Mouse (Mus musculus): ENCODE measurements around the gene Iqsec1. TPM values are rescaled to one million over a fixed set of nuclear protein-coding genes. Genes with fewer than 3 reads are reported as not detected.
A peak's percentile ranks its signal among the peaks of the same experiment; 100 is the strongest.

The Iqsec1 gene
- 11.9 and 16.1 TPM in 2 replicates for polyA plus RNA-seq (2014; fragmentation: Nextera tagmentation; extraction: Ambion mirVana)

DNA sequence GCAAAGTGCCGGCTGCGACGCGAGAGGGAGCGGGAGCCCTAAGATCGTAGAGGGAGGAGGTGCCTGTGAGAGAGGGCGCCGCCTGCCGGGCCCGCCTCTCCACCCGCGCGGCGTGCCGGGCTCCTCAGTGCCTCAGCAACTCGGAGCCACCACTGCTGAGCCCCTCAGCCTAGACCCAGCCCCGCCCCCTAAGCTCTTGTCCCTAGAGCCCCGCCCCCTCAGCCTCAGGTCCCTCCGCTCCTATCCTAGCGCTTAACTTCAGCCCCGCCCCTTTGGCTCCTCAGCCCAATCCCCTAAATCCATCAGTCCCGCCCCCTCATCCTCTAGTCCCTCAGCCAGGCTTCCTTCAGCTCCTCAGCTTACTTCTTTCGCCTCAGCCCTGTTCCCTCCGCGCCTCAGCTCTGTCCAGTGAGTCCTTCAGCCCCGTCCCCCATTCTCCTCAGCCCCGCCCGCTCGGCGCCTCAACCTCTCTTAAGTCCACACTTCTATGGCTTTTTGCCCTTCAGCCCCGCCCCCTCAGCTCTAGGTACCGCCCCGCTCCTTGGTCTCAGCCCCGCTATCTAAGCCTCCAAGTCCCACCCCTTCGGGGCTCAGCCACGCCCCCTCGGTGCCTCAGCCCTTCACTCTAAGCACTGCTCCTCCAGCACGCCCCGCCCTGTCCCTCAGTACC is at the start of gene Iqsec1:
Iqsec1 (minus strand) TSS at position 38 of the 670 bp plus-strand sequence.
- Histone ChIP-seq H3K4me3 (ENCODE audit: low read length) (peak within 1 kb of the TSS; percentile 53), H3K27me3 (ENCODE audit: control insufficient read depth, insufficient read depth, low read length) (peaks cover 7% of the 10 kb centered on the region), H3K4me1 (ENCODE audit: control insufficient read depth, insufficient read depth, low read length) (no peaks in the 10 kb centered on the region), H3K4me2 (replicated peaks; ENCODE audit: low read depth, low read length) (peak within 1 kb of the TSS; percentile 99), H3K9ac (ENCODE audit: low read depth, low read length) (peak within 1 kb of the TSS; percentile 68), H3K27ac (ENCODE audit: low read depth, low read length) (peak within 1 kb of the TSS; percentile 20; the same call in 1 of the 2 replicates), H3K36me3 (ENCODE audit: control insufficient read depth, insufficient read depth, low read length) (no peaks in the 10 kb centered on the region), H3K9me3 (ENCODE audit: control insufficient read depth, low read length) (peaks cover 15% of the 10 kb centered on the region)
- WGBS: 3% methylated on average over 36 of the region's 39 CpGs
- peak; percentile 97 for ATAC-seq (ENCODE audit: low FRiP score, low TSS enrichment)

DNA sequence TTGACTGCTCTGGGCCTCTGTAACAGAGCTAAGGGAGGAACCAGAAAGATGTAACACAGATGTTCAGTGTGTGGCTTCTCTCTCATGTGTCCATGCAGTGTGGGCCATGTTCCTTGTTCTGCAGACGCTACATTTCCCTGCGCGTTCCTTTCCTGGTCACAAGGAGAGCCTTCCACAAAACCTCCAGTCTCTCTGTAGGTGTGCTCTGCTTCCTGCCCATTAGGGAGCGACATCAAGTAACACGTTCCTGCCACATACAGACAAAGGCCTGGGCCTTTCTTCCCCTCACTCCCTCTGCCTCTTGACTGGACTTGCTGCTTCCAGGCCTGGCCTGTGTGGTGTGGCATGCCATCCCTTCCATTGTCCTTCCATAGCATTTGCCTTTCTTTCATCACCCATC is 39.8 kb upstream of the Iqsec1 start:
- Histone ChIP-seq H3K9ac (ENCODE audit: low read depth, low read length) (no peak overlapping the region), H3K27ac (ENCODE audit: low read depth, low read length) (no peak overlapping the region), H3K4me3 (ENCODE audit: low read length) (no peak overlapping the region), H3K4me1 (ENCODE audit: control insufficient read depth, insufficient read depth, low read length) (no peaks in the 10 kb centered on the region), H3K4me2 (replicated peaks; ENCODE audit: low read depth, low read length) (no peak overlapping the region), H3K27me3 (ENCODE audit: control insufficient read depth, insufficient read depth, low read length) (no peaks in the 10 kb centered on the region), H3K9me3 (ENCODE audit: control insufficient read depth, low read length) (no peaks in the 10 kb centered on the region), H3K36me3 (ENCODE audit: control insufficient read depth, insufficient read depth, low read length) (no peaks in the 10 kb centered on the region; the same call in 1 of the 2 replicates)
- WGBS: 84% methylated on average over 5 of the region's 5 CpGs
- ATAC-seq (ENCODE audit: low FRiP score, low TSS enrichment): no peak

DNA sequence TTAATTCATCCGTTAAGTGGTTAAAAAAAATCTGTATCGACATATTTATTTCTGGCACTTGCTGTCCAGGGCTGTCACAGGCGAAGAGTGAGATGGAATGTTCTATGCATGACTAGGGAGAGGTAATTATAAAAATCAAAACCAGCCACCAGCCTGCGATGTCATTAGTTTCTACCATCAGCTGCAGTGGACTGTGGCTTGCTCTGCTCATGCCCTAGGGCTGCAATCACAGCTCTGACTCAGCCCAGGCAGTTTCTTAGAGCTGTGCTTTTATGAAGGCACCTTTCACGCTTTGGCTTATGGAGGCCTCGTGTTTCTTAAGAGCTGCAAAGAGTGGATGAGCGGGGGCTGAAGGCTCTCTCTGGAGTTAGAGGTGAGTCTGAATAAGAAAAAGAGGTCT is 32.3 kb upstream of the Iqsec1 start:
- H3K4me1 ChIP-seq (ENCODE audit: control insufficient read depth, insufficient read depth, low read length): no peaks in the 10 kb centered on the region
- H3K27ac ChIP-seq (ENCODE audit: low read depth, low read length): peak overlapping the region; percentile 20; the same call in 1 of the 2 replicates
- ATAC-seq (ENCODE audit: low FRiP score, low TSS enrichment): peak; percentile 62
- H3K36me3 ChIP-seq (ENCODE audit: control insufficient read depth, insufficient read depth, low read length): no peaks in the 10 kb centered on the region
- H3K4me2 ChIP-seq (replicated peaks; ENCODE audit: low read depth, low read length): no peak overlapping the region
- H3K27me3 ChIP-seq (ENCODE audit: control insufficient read depth, insufficient read depth, low read length): no peaks in the 10 kb centered on the region
- 61% methylated on average over 7 of the region's 7 CpGs for WGBS
- no peaks in the 10 kb centered on the region for H3K9me3 ChIP-seq (ENCODE audit: control insufficient read depth, low read length)
- no peak overlapping the region for H3K4me3 ChIP-seq (ENCODE audit: low read length)
- H3K9ac ChIP-seq (ENCODE audit: low read depth, low read length): 0 out of 2 replicates have a peak overlapping the region, but pooled peaks have one; percentile 4

DNA sequence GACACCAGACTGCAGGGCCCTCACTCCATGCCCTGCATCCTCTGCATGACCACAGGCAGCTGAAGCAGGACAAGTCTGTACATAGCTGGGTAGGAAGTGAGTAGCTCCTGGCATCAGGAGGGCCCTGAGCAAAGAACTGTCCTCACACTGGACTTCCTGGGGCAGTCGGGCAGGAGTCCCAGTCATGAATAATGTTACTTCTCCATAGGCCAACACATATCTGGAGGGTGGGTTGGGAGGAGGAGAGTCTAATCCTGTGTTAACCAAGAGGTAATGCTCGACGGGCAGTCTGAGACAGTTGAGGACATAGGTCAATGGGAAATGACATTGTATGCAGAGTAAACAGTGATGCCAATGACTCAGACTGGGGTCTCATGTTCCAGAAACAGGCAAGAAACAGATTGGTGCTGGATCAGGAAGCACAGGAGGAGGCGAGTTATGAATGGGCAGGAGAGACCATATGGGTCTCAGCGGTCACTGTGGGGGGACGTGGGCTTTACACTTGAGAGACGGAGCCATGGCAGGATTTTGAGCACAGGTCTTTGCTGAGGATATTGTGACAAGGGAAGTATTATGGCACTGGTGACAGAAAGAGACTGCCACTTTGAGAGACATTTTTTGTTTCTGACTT is 28.2 kb upstream of the Iqsec1 start:
- peaks cover 2% of the 10 kb centered on the region; the same call in 1 of the 2 replicates for H3K36me3 ChIP-seq (ENCODE audit: control insufficient read depth, insufficient read depth, low read length)
- H3K27me3 ChIP-seq (ENCODE audit: control insufficient read depth, insufficient read depth, low read length): no peaks in the 10 kb centered on the region
- no peak overlapping the region for H3K4me2 ChIP-seq (replicated peaks; ENCODE audit: low read depth, low read length)
- H3K9ac ChIP-seq (ENCODE audit: low read depth, low read length): no peak overlapping the region
- H3K4me1 ChIP-seq (ENCODE audit: control insufficient read depth, insufficient read depth, low read length): no peaks in the 10 kb centered on the region
- WGBS: 71% methylated on average over 7 of the region's 7 CpGs
- H3K9me3 ChIP-seq (ENCODE audit: control insufficient read depth, low read length): no peaks in the 10 kb centered on the region
- no peak overlapping the region for H3K4me3 ChIP-seq (ENCODE audit: low read length)
- no peak overlapping the region for H3K27ac ChIP-seq (ENCODE audit: low read depth, low read length)
- no peak for ATAC-seq (ENCODE audit: low FRiP score, low TSS enrichment)

DNA sequence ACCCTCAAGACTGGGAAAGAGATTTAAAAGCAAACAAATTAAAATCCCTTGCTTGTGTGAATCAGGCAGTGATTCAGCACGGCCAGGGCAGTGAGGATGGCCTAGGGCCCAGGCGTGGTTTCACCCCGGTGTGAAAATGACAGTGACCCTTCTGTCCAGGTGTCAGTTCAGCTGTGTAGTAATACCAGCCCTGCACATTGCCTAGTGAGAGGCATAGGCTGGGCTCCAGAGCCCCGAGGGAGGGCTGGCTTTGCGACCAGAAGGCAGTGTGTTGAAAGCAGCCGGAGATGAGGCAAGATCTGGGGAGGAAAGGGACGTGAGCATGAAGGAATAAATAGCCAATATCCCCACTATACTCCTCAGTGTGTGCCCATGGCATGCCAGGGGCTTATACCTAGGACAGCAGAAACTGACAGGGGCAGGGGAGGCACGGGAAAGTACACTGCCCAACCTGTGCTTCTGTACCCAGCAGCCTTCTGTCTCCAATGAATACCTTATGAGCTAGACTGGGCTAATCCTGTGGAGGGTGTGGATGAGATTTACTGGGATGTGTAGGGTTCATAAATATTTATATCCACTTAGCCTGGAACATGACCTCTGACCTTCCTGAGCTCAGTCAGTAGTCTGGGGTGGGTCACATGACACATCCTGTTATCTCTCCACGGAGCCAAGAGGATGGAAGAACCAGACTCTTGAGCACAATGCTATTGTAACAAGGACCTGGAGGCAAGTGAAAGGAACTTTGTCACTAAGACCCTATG is 25.9 kb upstream of the Iqsec1 start:
- 61% methylated on average over 9 of the region's 9 CpGs for WGBS
- no peaks in the 10 kb centered on the region for H3K9me3 ChIP-seq (ENCODE audit: control insufficient read depth, low read length)
- H3K27me3 ChIP-seq (ENCODE audit: control insufficient read depth, insufficient read depth, low read length): no peaks in the 10 kb centered on the region
- ATAC-seq (ENCODE audit: low FRiP score, low TSS enrichment): no peak
- H3K4me1 ChIP-seq (ENCODE audit: control insufficient read depth, insufficient read depth, low read length): no peaks in the 10 kb centered on the region
- no peak overlapping the region for H3K4me2 ChIP-seq (replicated peaks; ENCODE audit: low read depth, low read length)
- H3K27ac ChIP-seq (ENCODE audit: low read depth, low read length): no peak overlapping the region
- no peak overlapping the region for H3K4me3 ChIP-seq (ENCODE audit: low read length)
- peaks cover 2% of the 10 kb centered on the region; the same call in 1 of the 2 replicates for H3K36me3 ChIP-seq (ENCODE audit: control insufficient read depth, insufficient read depth, low read length)
- H3K9ac ChIP-seq (ENCODE audit: low read depth, low read length): no peak overlapping the region

DNA sequence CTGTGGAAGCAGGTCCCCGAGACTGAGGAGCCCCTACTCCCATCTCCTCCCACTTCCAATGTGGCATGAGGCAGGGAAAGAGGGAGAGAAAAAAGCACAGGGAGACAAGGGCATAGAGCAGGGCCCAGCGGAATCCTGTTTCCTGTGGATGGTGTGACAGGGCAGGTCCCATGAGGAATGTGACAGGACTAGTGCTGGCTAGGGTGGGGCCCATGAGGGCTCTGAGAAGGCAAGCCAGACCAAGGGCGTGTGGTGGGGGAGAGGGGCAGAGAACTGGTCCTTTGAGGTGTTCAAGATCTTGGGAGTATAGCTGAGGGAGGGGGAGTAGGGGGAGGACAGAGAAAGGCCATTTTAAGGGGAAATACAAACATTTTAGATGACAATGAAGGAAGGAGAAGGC is 24.0 kb upstream of the Iqsec1 start:
- Histone ChIP-seq H3K27ac (ENCODE audit: low read depth, low read length) (no peak overlapping the region), H3K36me3 (ENCODE audit: control insufficient read depth, insufficient read depth, low read length) (peaks cover 2% of the 10 kb centered on the region; the same call in 1 of the 2 replicates), H3K4me2 (replicated peaks; ENCODE audit: low read depth, low read length) (no peak overlapping the region), H3K4me3 (ENCODE audit: low read length) (no peak overlapping the region), H3K9ac (ENCODE audit: low read depth, low read length) (no peak overlapping the region), H3K9me3 (ENCODE audit: control insufficient read depth, low read length) (no peaks in the 10 kb centered on the region), H3K4me1 (ENCODE audit: control insufficient read depth, insufficient read depth, low read length) (no peaks in the 10 kb centered on the region), H3K27me3 (ENCODE audit: control insufficient read depth, insufficient read depth, low read length) (no peaks in the 10 kb centered on the region)
- no peak for ATAC-seq (ENCODE audit: low FRiP score, low TSS enrichment)
- WGBS: 63% methylated on average over 3 of the region's 3 CpGs

DNA sequence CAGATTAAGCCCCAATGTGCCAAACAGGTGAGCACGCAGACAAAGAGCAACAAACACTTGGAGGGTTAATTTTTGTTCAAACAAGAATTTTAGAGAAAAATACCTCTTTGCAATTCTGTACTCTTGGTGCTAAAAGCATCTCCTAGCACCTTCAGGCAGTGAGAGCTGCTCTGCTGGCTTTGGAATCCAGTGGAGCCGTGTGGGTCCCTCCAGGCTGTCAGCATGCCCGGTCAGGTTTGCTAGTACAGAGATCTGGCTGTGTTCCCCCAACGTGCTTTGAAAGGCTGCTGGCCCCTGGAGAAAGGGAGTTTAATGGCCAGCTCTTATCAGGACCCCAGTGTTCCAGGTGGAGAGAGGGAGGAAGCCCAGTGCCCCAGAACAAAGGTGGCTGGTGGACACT is 23.1 kb upstream of the Iqsec1 start:
- Histone ChIP-seq H3K4me3 (ENCODE audit: low read length) (no peak overlapping the region), H3K9me3 (ENCODE audit: control insufficient read depth, low read length) (no peaks in the 10 kb centered on the region), H3K27ac (ENCODE audit: low read depth, low read length) (no peak overlapping the region), H3K4me2 (replicated peaks; ENCODE audit: low read depth, low read length) (no peak overlapping the region), H3K27me3 (ENCODE audit: control insufficient read depth, insufficient read depth, low read length) (no peaks in the 10 kb centered on the region), H3K4me1 (ENCODE audit: control insufficient read depth, insufficient read depth, low read length) (no peaks in the 10 kb centered on the region), H3K36me3 (ENCODE audit: control insufficient read depth, insufficient read depth, low read length) (peaks cover 2% of the 10 kb centered on the region; the same call in 1 of the 2 replicates), H3K9ac (ENCODE audit: low read depth, low read length) (no peak overlapping the region)
- WGBS: 70% methylated on average over 4 of the region's 4 CpGs
- no peak for ATAC-seq (ENCODE audit: low FRiP score, low TSS enrichment)

DNA sequence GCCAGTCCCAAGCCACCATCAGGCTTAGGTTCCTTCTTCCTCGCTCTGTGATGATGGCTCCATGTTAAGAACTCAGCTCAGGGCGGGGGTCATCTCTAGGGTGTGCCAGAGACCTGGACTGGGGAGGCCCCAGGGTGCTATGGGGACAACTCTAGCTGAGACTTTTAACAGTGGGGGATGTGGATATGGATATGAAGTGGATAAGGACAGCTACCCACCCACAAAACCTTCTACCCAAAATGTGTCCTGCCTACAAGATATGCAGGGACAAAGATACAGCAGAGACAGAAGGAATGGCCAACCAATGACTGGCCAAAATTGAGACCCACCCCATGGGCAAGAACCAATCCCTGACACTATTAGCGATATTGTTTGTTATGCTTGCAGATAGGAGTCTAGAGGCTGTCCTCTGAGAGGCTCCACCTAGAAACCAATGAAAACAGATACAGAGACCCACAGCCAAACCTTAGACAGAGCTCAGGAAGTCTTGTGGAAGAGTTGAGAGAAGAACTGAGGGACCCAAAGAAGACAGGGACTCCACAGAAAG is 19.9 kb upstream of the Iqsec1 start:
- H3K4me1 ChIP-seq (ENCODE audit: control insufficient read depth, insufficient read depth, low read length): no peaks in the 10 kb centered on the region
- 86% methylated on average over 3 of the region's 3 CpGs for WGBS
- no peak overlapping the region for H3K9ac ChIP-seq (ENCODE audit: low read depth, low read length)
- no peaks in the 10 kb centered on the region for H3K27me3 ChIP-seq (ENCODE audit: control insufficient read depth, insufficient read depth, low read length)
- no peaks in the 10 kb centered on the region for H3K36me3 ChIP-seq (ENCODE audit: control insufficient read depth, insufficient read depth, low read length)
- H3K9me3 ChIP-seq (ENCODE audit: control insufficient read depth, low read length): no peaks in the 10 kb centered on the region
- H3K4me2 ChIP-seq (replicated peaks; ENCODE audit: low read depth, low read length): no peak overlapping the region
- H3K27ac ChIP-seq (ENCODE audit: low read depth, low read length): no peak overlapping the region
- H3K4me3 ChIP-seq (ENCODE audit: low read length): no peak overlapping the region
- no peak for ATAC-seq (ENCODE audit: low FRiP score, low TSS enrichment)

All from kidney, embryonic 14.5 days (tissue).